Mouse (Mus musculus): ENCODE data around the gene Ucp2. TPM values are rescaled to one million over a fixed set of nuclear protein-coding genes. Genes with fewer than 3 reads are reported as not detected.

The Ucp2 gene
- polyA plus RNA-seq, 2 experiments, result 329 to 556 TPM

DNA sequence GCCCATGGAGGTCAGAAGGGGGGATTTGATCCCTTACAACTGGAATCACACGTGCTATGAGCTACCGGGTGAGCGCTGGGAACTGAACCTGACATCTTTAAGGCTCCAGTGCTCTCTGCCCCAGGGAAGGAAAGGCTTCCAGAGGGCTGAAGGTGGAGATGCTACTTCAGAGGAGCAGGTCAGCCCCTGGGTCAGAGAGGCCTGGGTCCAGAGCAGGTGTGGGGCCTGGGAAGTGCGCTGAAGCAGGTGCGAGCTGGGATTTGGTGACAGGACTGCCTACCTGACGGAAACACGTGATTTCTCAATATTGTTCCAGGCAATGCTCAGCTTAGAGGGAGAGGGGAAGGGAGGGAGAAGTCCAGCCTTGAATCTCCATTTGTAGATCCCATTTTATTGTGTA is 28.9 kb upstream of the Ucp2 start:
- Histone ChIP-seq H3K9me3 (ENCODE audit: control insufficient read depth, low read length) (no peaks in the 10 kb centered on the region), H3K4me3 (ENCODE audit: insufficient read depth in 1 of 2, low read depth in 2 of 2, low read length in 2 of 2) (peak overlapping the region; percentile 4 to 76; a peak in 3 of 4 replicates), H3K9ac (replicated peaks) (peak overlapping the region; percentile 94), H3K36me3 (replicated peaks; ENCODE audit: control insufficient read depth, insufficient read depth, low read depth) (peaks cover 31% of the 10 kb centered on the region), H3K27ac (peak overlapping the region; percentile 100), H3K4me1 (replicated peaks; ENCODE audit: control insufficient read depth in 2 of 2, insufficient read depth in 2 of 2, low read length in 1 of 2) (peaks cover 71 to 92% of the 10 kb centered on the region in 2 experiments), H3K4me2 (ENCODE audit: low read depth) (peak overlapping the region; percentile 80), H3K27me3 (ENCODE audit: control insufficient read depth, insufficient read depth, low read length) (no peaks in the 10 kb centered on the region)
- 92% methylated on average over 7 of the region's 7 CpGs for WGBS (ENCODE audit: insufficient replicate concordance)
- DNase-seq (ENCODE audit: low read depth in 3 of 3, low spot score in 3 of 3), result no peak
- no peak for ATAC-seq (ENCODE audit: insufficient read depth)
- TF ChIP-seq EP300 (IDR thresholded peaks at IDR 0.05; ENCODE audit: low read depth), result no peak
- TF ChIP-seq CTCF (IDR thresholded peaks at IDR 0.05; ENCODE audit: low read depth), result no peak

DNA sequence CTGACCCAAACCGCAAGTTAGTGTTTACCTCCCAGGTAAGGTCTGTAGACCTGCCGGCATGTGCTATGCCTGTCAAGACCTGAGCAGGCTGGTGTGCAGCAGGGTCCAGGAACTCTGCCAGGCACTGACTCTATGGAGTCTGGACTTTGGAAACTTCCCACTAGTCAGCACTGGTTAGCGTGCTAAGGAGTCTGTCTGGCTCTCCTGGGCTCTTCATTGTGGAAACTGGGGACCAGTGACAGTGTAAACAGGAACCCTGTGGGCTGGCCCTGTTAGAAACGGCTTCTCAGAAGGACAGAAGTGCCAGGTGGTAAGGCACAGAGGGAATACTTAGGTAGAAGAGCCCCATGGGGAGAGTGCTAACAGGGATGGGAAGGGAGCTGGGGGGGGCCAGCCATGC is 27.9 kb upstream of the Ucp2 start:
- DNase-seq (ENCODE audit: low read depth in 3 of 3, low spot score in 3 of 3), result peak in 1 of 3 experiments; percentile 38
- H3K36me3 ChIP-seq (replicated peaks; ENCODE audit: control insufficient read depth, insufficient read depth, low read depth), result peaks cover 27% of the 10 kb centered on the region
- H3K4me2 ChIP-seq (ENCODE audit: low read depth), result peak overlapping the region; percentile 80
- H3K4me1 ChIP-seq (replicated peaks; ENCODE audit: control insufficient read depth in 2 of 2, insufficient read depth in 2 of 2, low read length in 1 of 2), result peaks cover 69 to 91% of the 10 kb centered on the region in 2 experiments
- WGBS (ENCODE audit: insufficient replicate concordance), result 65% methylated on average over 4 of the region's 4 CpGs
- H3K4me3 ChIP-seq (ENCODE audit: insufficient read depth in 1 of 2, low read depth in 2 of 2, low read length in 2 of 2), result peak overlapping the region; percentile 76 to 87
- peak overlapping the region; percentile 100 for H3K27ac ChIP-seq
- no peak for TF ChIP-seq EP300 (IDR thresholded peaks at IDR 0.05; ENCODE audit: low read depth)
- no peak for TF ChIP-seq CTCF (IDR thresholded peaks at IDR 0.05; ENCODE audit: low read depth)
- H3K9me3 ChIP-seq (ENCODE audit: control insufficient read depth, low read length), result no peaks in the 10 kb centered on the region
- H3K27me3 ChIP-seq (ENCODE audit: control insufficient read depth, insufficient read depth, low read length), result no peaks in the 10 kb centered on the region
- ATAC-seq (ENCODE audit: insufficient read depth), result no peak
- peak overlapping the region; percentile 94 for H3K9ac ChIP-seq (replicated peaks)

DNA sequence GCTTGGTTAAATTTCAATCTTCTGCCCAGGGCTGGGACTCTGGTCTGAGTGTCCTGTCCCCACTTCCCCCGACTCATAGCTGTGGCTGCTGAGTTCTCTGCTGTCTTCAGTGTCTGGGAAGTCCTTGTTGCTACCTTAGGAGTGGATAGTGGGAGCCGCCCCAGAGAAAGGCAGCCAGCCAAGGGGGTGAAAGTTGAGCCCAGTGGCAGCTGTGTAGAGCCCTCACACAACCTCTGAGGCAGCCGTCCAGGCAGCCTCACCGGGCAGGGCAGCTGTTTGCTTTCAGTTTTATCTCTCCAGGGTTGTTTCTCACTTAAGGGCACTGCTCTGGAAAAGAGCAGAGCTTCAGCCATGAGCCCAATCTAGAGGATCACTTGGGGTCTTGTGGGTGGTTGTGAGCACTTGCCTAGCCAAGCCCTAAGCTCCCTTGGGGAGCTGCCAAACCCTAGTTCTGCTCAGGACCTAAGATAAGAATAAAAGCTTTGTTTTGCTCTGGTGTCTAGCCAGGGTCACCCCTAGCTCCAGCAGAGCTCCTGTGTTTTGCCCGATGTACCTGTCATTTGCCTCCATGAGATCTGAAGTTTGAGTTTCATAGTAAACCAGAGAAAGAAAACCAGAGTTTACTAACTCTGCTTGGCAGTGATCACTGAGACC is 27.4 kb upstream of the Ucp2 start:
- H3K9me3 ChIP-seq (ENCODE audit: control insufficient read depth, low read length), result no peaks in the 10 kb centered on the region
- H3K4me2 ChIP-seq (ENCODE audit: low read depth), result peak overlapping the region; percentile 80
- peak overlapping the region; percentile 94 for H3K9ac ChIP-seq (replicated peaks)
- peaks cover 70 to 91% of the 10 kb centered on the region in 2 experiments for H3K4me1 ChIP-seq (replicated peaks; ENCODE audit: control insufficient read depth in 2 of 2, insufficient read depth in 2 of 2, low read length in 1 of 2)
- peak overlapping the region; percentile 100 for H3K27ac ChIP-seq
- TF ChIP-seq CTCF (IDR thresholded peaks at IDR 0.05; ENCODE audit: low read depth), result no peak
- no peak for TF ChIP-seq EP300 (IDR thresholded peaks at IDR 0.05; ENCODE audit: low read depth)
- H3K4me3 ChIP-seq (ENCODE audit: insufficient read depth in 1 of 2, low read depth in 2 of 2, low read length in 2 of 2), result peak overlapping the region; percentile 76 to 87
- ATAC-seq (ENCODE audit: insufficient read depth) (no peak), DNase-seq (ENCODE audit: low read depth in 3 of 3, low spot score in 3 of 3) (peak in 1 of 3 experiments; percentile 51)
- peaks cover 27% of the 10 kb centered on the region for H3K36me3 ChIP-seq (replicated peaks; ENCODE audit: control insufficient read depth, insufficient read depth, low read depth)
- WGBS (ENCODE audit: insufficient replicate concordance), result 18% methylated on average over 5 of the region's 5 CpGs
- H3K27me3 ChIP-seq (ENCODE audit: control insufficient read depth, insufficient read depth, low read length), result no peaks in the 10 kb centered on the region

DNA sequence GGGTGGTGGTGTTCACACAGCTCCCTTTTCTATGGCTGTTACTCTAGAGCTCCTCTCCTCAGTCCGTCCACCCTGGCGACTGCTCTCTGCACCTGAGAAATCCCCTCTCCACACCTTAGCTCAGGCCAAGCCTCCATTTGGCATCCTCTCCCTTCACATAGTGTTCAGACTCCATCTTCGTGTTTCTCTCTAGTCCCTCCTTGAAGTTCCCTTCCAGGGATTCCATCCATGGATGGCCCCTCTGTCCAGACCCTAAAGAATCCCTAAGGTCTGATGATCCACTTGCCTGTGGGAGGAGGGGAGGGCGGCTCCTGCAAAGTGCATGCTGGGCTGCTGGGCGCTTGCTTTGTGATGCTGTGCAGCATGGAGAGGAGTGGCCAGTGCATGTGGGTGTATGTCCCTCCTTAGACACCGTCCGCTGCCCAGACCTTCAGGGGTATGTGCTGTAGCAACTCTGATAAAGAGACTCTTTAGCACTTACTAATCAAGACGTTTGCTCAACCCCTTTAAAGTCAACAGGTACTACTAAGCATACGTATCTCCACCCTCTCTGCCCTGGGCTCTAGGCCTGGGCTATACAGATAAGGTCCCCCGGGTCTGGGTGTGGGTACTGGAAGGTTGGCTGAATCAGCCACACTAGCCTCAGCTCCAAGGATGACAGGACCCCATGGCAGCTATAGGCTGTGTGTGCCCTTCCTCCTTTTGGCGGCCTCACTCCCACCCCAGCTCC is 26.2 kb upstream of the Ucp2 start:
- H3K27ac ChIP-seq, result peak overlapping the region; percentile 100
- ATAC-seq (ENCODE audit: insufficient read depth) (peak; percentile 94), DNase-seq (ENCODE audit: low read depth in 3 of 3, low spot score in 3 of 3) (peak; percentile 95 to 97 (median 96))
- H3K9ac ChIP-seq (replicated peaks), result peak overlapping the region; percentile 94
- H3K4me1 ChIP-seq (replicated peaks; ENCODE audit: control insufficient read depth in 2 of 2, insufficient read depth in 2 of 2, low read length in 1 of 2), result peaks cover 64 to 81% of the 10 kb centered on the region in 2 experiments
- 0 out of 2 replicates have a peak, but pooled peaks have one; percentile 0 for TF ChIP-seq CTCF (IDR thresholded peaks at IDR 0.05; ENCODE audit: low read depth)
- peak; percentile 98 for TF ChIP-seq EP300 (IDR thresholded peaks at IDR 0.05; ENCODE audit: low read depth)
- peak overlapping the region; percentile 76 to 87 for H3K4me3 ChIP-seq (ENCODE audit: insufficient read depth in 1 of 2, low read depth in 2 of 2, low read length in 2 of 2)
- peak overlapping the region; percentile 80 for H3K4me2 ChIP-seq (ENCODE audit: low read depth)
- peaks cover 21% of the 10 kb centered on the region for H3K36me3 ChIP-seq (replicated peaks; ENCODE audit: control insufficient read depth, insufficient read depth, low read depth)
- WGBS (ENCODE audit: insufficient replicate concordance), result 18% methylated on average over 11 of the region's 11 CpGs
- H3K9me3 ChIP-seq (ENCODE audit: control insufficient read depth, low read length), result no peaks in the 10 kb centered on the region
- H3K27me3 ChIP-seq (ENCODE audit: control insufficient read depth, insufficient read depth, low read length), result no peaks in the 10 kb centered on the region

DNA sequence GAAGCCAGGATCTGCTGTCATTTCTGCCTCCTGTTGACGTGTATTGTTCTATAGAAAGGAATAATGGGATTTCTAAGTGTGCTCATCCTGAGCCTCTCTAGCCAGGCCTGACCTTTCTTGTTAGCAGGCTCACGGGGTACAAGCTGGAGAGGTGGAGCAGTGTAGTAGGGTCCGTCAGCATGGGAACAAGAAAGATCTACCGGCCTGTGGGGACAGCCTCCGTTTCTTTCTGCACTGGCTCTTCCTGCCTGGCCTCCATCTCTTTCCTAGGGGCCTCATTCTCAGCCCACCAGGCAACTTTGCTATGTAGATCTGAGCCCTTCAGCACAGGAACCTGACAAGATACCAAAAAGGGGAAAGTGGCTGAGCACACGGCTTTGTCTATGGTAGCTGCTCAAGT is 24.4 kb upstream of the Ucp2 start:
- TF ChIP-seq EP300 (IDR thresholded peaks at IDR 0.05; ENCODE audit: low read depth), result no peak
- TF ChIP-seq CTCF (IDR thresholded peaks at IDR 0.05; ENCODE audit: low read depth), result no peak
- Histone ChIP-seq H3K4me1 (replicated peaks; ENCODE audit: control insufficient read depth in 2 of 2, insufficient read depth in 2 of 2, low read length in 1 of 2) (peaks cover 49 to 63% of the 10 kb centered on the region in 2 experiments), H3K4me3 (ENCODE audit: insufficient read depth in 1 of 2, low read depth in 2 of 2, low read length in 2 of 2) (no peak overlapping the region), H3K9ac (replicated peaks) (peak overlapping the region; percentile 65), H3K4me2 (ENCODE audit: low read depth) (0 out of 2 replicates have a peak overlapping the region, but pooled peaks have one; percentile 5), H3K36me3 (replicated peaks; ENCODE audit: control insufficient read depth, insufficient read depth, low read depth) (peaks cover 12% of the 10 kb centered on the region), H3K27me3 (ENCODE audit: control insufficient read depth, insufficient read depth, low read length) (no peaks in the 10 kb centered on the region), H3K9me3 (ENCODE audit: control insufficient read depth, low read length) (no peaks in the 10 kb centered on the region), H3K27ac (peak overlapping the region; percentile 100)
- 83% methylated on average over 6 of the region's 6 CpGs for WGBS (ENCODE audit: insufficient replicate concordance)
- no peak for ATAC-seq (ENCODE audit: insufficient read depth)
- no peak for DNase-seq (ENCODE audit: low read depth in 3 of 3, low spot score in 3 of 3)

Measured in liver, embryonic 14.5 days (tissue).